Mouse (Mus musculus) bone marrow macrophage, adult 2 months (primary cell): ENCODE results near the gene Lrrc57. TPM values are rescaled to one million over a fixed set of nuclear protein-coding genes. Genes with fewer than 3 reads are reported as not detected.

Experiments
- H3K27ac ChIP-seq: 2 replicates; pipeline ENCODE4 v1.5.1; 2012; ENCODE audit warnings: low read depth, low read length; ENCODE audit not compliant: insufficient read depth
- H3K4me1 ChIP-seq: 2 replicates; pipeline ENCODE4 v1.6.1; 2012; ENCODE audit warnings: low read length; ENCODE audit not compliant: control insufficient read depth, insufficient read depth
- H3K4me3 ChIP-seq: 2 replicates; pipeline ENCODE4 v1.5.1; 2012; ENCODE audit warnings: mild to moderate bottlenecking, low read length, moderate library complexity; ENCODE audit not compliant: insufficient read depth
- CTCF ChIP-seq: IDR thresholded peaks from 2 replicates; pipeline ENCODE4 v1.5.1; 2012; ENCODE audit warnings: low read depth, mild to moderate bottlenecking, low read length, moderate library complexity
- POLR2A ChIP-seq: IDR thresholded peaks from 2 replicates; pipeline ENCODE4 v1.6.1; 2012; ENCODE audit warnings: mild to moderate bottlenecking, low read depth, low read length, borderline replicate concordance
- polyA plus RNA-seq: library from polyadenylated mRNA; stranded (reverse); fragments of >200 nt; gene quantifications from 2 replicates; pipeline ENCODE4 v1.2.4, GENCODE M21; 2012; ENCODE audit not compliant: missing spikeins, insufficient read depth, insufficient read length

Gene Lrrc57
- polyA plus RNA-seq, 1 experiment = 17.5 TPM

DNA sequence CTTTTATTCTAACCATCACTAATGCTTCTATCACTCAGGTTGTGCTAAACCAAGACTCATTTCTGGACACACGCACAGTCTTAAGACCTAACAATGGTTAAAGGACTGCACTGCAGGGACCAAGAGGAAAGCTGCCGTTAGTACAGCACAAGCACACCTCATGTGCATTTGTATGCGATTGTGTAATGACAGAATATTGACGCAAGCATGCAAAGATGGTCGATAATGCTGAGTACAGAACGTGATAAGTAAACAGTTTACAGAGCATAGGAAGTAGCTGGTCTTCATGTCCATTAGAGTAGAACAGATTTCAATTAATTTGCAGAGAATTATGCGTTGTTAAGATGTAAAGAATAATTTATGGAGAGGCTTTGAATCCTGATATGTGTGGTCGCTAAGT is 31.5 kb upstream of the Lrrc57 start:
- Histone ChIP-seq H3K27ac (no peak overlapping the region), H3K4me1 (no peaks in the 10 kb centered on the region), H3K4me3 (no peak overlapping the region)
- no peak for TF ChIP-seq POLR2A
- TF ChIP-seq CTCF = no peak

DNA sequence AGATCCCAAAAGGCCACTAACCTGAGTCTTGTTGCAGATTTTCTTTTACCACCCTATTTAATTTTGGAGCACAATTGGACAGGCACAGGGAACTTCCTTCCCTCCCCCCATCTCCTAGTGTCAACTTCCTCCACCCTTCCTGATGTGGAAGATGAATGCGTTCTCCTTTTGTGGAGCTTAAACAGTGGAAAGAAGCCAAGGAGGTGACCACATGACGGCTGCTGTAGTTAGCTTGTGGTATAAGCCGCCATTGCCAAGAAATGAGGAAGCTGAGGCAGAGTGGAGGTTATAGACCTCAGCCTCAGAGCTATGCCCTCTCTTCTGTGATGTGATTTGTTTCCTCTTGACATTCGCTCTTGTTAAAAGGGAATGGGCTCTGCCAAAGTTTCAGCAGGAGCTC is 22.6 kb upstream of the Lrrc57 start:
- TF ChIP-seq CTCF (no peak), POLR2A (no peak)
- no peak overlapping the region for H3K4me3 ChIP-seq
- H3K4me1 ChIP-seq = peaks cover 24% of the 10 kb centered on the region
- peak overlapping the region; percentile 94 for H3K27ac ChIP-seq

DNA sequence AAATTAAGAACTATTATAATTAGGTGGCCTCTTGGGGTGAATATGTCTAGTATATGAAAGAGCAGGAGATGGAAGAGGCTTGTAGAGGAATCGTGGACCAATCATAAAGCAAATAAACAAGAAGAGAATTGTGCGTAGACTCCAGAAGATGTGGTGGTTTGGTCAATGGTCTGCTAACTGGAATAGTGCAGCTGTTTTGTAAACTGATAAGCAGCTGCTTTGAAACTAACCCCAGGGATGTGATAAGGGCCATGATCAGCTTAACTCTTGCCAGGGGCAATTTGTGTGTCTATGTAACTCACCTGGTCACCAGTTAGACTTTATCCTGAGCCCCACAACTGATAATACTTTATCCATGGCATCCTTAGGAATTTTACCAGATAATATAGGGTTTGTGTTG is 22.2 kb upstream of the Lrrc57 start:
- TF ChIP-seq CTCF (no peak), POLR2A (no peak)
- no peak overlapping the region for H3K4me3 ChIP-seq
- peak overlapping the region; percentile 74 for H3K27ac ChIP-seq
- peaks cover 24% of the 10 kb centered on the region for H3K4me1 ChIP-seq

DNA sequence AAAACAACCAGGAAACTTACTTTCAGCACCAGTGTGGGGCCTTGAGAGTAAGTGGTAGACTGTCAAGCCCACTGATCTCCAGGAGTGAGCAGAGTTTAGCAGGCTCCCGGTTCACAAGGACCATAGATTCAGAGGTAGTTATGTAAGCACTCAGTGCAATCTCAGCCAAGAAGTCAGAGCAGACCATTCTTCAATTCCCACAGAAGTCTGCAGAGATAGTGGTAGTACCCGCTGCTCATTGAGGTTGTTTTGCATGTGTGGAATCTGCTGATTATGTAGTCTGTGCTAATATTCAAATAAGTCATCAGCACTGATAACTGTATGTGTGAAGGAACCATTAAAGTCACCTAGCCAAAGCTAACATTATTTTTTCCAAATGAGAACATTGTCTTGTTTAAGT is 21.3 kb upstream of the Lrrc57 start:
- peaks cover 27% of the 10 kb centered on the region for H3K4me1 ChIP-seq
- no peak for TF ChIP-seq CTCF
- TF ChIP-seq POLR2A = no peak
- peak overlapping the region; percentile 60 for H3K27ac ChIP-seq
- H3K4me3 ChIP-seq = peak overlapping the region; percentile 70

DNA sequence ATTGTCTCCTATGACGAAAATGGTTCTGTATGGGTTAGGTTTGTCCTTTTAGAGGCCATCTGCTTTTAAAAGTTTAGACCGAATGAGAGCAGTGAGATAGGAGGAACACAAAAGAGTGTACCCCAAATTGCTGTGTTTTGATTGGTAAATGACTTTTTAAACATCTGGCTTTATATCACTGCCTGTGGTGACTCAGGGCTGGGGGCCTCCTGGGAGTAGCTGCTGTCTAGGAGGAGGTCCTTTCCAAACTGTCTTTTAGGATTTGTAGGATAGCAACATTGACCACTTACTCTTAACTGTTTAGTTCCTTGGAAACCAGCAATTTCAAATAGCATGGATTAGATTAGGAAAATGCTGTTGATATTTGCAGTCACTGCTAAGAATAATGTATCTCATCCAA is 20.9 kb upstream of the Lrrc57 start:
- Histone ChIP-seq H3K27ac (peak overlapping the region; percentile 60), H3K4me1 (peaks cover 27% of the 10 kb centered on the region), H3K4me3 (peak overlapping the region; percentile 70)
- TF ChIP-seq POLR2A = no peak
- no peak for TF ChIP-seq CTCF

DNA sequence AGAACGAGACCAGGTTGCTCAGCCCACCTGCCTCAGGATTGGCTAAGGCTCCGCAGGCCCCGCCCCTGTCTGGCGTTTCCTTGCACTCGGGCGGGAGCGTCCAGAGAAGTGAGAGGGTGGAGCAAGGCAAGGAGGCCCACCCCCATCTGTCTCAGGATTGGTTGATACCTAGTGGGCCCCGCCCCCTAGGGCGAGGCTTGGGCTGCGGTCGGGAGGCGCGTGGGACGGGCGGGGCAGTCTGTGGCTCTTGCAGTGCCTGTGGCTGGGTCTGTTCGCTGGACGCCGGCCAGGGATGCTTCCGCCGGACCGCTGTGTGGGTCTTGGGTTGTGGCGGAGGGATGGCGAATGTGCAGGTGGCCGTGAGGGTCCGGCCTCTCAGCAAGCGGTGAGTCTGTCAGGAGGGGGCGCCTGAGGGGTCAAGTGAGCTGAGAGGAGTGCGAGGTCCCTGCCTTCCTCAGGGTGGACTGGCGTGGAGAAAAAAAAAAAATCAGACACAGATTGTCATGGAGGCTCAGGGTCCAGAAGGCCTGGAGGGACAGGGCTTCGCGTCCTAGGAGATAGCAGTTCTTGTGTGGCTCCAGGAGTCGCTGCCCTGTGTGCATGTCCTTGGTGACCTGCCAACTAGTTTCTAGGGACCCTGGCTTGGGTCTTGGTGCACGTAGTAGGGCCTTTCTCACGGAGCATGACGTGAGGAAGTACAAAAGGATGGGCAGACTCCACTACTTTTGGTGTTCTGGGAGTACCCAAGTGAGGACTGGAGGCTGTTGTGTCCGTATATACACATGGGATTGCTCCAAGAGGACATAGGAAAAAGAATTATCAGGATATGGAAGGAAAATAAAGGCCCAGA is 19.8 kb upstream of the Lrrc57 start, which contains the start of gene Stard9:
Gene Stard9, plus strand, starts transcription at position 236 of the 850 bp plus-strand sequence.
- H3K27ac ChIP-seq = peak within 1 kb of the TSS; percentile 60
- H3K4me1 ChIP-seq = peaks cover 27% of the 10 kb centered on the region

DNA sequence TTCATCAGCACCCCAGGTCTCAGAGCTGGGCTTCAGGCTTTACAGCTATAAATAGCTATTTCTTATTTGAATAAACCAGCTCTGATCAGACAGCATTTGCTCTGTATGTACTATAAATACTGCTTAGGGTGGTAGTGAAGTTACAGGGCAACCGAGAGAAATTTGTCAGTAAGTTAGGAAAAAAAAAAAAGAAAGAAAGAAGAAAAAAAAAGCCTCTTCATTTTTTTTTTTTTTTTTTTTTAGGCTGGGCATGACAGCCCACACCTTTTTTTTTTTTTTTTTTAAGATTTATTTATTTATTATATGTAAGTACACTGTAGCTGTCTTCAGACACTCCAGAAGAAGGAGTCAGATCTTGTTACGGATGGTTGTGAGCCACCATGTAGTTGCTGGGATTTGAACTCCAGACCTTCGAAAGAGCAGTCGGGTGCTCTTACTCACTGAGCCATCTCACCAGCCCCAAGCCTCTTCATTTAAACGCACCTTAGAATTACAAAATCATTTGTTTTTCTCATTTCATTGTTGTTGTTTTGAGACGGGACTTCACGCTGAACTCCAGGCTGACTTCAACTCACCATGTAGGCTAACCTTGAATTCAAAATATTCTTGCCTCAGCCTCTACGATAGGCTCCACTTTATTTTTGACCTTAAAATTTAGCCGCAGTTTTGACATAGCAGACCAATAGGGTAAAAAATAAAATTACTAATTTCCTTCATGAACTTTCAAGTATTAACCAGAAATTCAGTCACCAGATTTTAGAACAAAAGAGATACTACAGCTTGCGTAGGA is 19.0 kb upstream of the Lrrc57 start:
- no peak for TF ChIP-seq POLR2A
- TF ChIP-seq CTCF = no peak
- peak overlapping the region; percentile 2; the same call in 1 of the 2 replicates for H3K4me3 ChIP-seq
- no peak overlapping the region for H3K27ac ChIP-seq
- H3K4me1 ChIP-seq = peaks cover 27% of the 10 kb centered on the region

More for the DNA sequence above, 19.8 kb upstream of the Lrrc57 start, which contains the start of gene Stard9:
- TF ChIP-seq POLR2A (no peak), CTCF (no peak)
- peak within 1 kb of the TSS; percentile 70 for H3K4me3 ChIP-seq

DNA sequence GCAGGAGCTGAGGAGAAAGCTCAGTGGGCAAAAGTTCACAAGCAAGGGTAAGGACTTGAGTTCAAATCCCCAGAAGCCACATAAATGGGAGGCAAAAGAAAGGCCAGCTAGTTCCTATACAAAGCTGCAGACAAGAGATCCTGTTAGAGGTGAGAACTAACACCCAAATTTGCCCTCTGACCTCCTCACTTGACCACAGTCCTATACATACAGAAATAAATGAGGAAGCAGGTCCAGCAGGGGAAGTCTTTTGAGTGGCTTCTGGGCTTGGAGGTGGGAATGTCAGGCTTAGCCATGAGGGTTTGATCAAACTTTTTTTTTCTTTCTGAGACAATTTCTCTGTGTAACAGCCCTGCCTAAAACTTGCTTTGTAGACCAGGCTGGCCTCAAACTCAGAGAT is 13.6 kb upstream of the Lrrc57 start:
- Histone ChIP-seq H3K27ac (no peak overlapping the region), H3K4me3 (no peak overlapping the region), H3K4me1 (peaks cover 6% of the 10 kb centered on the region; the same call in 1 of the 2 replicates)
- no peak for TF ChIP-seq POLR2A
- TF ChIP-seq CTCF = no peak

DNA sequence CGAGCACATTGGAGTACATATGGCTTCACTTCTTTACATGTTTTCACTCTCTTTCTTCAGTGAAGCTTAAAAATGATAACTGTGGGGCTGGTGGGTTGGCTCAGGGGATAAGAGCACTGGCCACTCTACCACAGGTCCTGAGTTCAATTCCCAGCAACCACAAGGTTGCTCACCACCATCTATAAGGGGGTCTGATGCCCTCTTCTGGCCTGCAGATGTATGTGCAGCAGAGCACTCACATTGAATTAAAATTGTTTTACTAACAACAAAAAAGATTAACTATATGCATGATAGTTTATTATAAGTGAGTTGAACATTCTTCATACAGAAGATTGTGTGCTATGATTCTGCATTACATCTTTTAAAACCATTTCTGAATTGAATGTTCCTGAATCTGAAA is 10.2 kb upstream of the Lrrc57 start:
- H3K4me1 ChIP-seq = 0 out of 2 replicates have a peak, but pooled peaks cover 2% of the 10 kb centered on the region
- H3K27ac ChIP-seq = no peak overlapping the region
- TF ChIP-seq POLR2A = no peak
- no peak for TF ChIP-seq CTCF
- H3K4me3 ChIP-seq = no peak overlapping the region

DNA sequence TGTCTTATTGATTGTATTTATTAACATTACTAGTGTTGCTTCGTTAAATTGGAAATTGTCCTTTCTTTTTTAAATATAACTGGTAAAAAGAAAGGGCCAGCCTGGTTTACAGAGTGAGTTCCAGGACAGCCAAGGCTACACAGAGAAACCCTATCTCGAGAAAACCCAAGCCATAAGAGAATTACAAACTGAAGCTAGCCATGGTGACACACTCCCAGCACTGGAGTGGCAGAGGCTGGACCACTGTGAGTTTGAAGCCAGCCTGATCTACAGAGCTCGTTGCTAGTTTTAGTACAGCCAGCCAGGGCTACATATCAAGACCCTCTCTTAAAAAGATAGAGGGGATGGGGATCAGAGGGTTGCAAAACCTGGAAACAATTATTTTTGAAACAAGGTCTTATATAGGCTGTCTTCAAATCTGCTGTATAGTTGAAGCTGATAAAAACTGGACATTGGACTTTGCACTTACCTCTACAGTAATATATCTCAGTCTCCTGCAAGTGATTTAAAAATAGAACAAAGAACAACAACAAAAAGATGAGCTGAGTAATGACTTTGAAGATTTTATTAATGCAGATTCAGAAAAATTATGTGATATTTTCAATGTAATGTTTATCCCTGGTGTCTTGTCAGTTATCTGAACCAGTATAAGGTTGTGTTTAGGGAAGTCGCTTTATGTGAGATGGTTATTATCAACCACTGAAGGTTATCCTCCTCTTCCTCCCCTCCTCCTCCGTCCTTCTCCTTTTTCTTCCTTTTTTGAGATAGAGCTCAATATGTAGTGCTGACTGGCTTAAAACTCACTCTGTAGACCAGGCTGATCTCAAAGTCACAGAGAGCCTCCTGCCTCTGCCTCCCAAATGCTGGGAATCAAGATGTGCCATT is 7.2 kb upstream of the Lrrc57 start:
- no peaks in the 10 kb centered on the region for H3K4me1 ChIP-seq
- H3K4me3 ChIP-seq = no peak overlapping the region

More for the DNA sequence above, 7.2 kb upstream of the Lrrc57 start:
- TF ChIP-seq CTCF (no peak), POLR2A (no peak)
- no peak overlapping the region for H3K27ac ChIP-seq
